Mouse (Mus musculus): ENCODE data around the gene Olfr1502. TPM values are rescaled to one million over a fixed set of nuclear protein-coding genes. Genes with fewer than 3 reads are reported as not detected.

The Olfr1502 gene
- polyA plus RNA-seq, 1 experiment from 2014 or later, result not detected

Other genes with a start within 250 kb of the Olfr1502 start
- not detected in 2 replicates for gene Olfr1487, start 244.4 kb upstream of the Olfr1502 start, polyA plus RNA-seq (2014; fragmentation: Nextera tagmentation; extraction: Ambion mirVana)
- gene Olfr1489, start 230.2 kb upstream of the Olfr1502 start, polyA plus RNA-seq (2014; fragmentation: Nextera tagmentation; extraction: Ambion mirVana), result not detected in 2 replicates
- not detected in 2 replicates for gene Olfr1490, start 210.7 kb upstream of the Olfr1502 start, polyA plus RNA-seq (2014; fragmentation: Nextera tagmentation; extraction: Ambion mirVana)
- not detected in 2 replicates for gene Olfr1491, start 164.5 kb upstream of the Olfr1502 start, polyA plus RNA-seq (2014; fragmentation: Nextera tagmentation; extraction: Ambion mirVana)
- gene Olfr1493-ps1, start 138.5 kb upstream of the Olfr1502 start, polyA plus RNA-seq (2014; fragmentation: Nextera tagmentation; extraction: Ambion mirVana), result not detected in 2 replicates
- gene Olfr1494, start 122.1 kb upstream of the Olfr1502 start, polyA plus RNA-seq (2014; fragmentation: Nextera tagmentation; extraction: Ambion mirVana), result not detected in 2 replicates
- not detected in 2 replicates for gene Olfr1495, start 97.2 kb upstream of the Olfr1502 start, polyA plus RNA-seq (2014; fragmentation: Nextera tagmentation; extraction: Ambion mirVana)
- not detected in 2 replicates for gene Olfr1496, start 83.9 kb upstream of the Olfr1502 start, polyA plus RNA-seq (2014; fragmentation: Nextera tagmentation; extraction: Ambion mirVana)
- not detected in 2 replicates for gene Olfr1497, start 63.6 kb upstream of the Olfr1502 start, polyA plus RNA-seq (2014; fragmentation: Nextera tagmentation; extraction: Ambion mirVana)
- gene Olfr1499, start 42.3 kb upstream of the Olfr1502 start, polyA plus RNA-seq (2014; fragmentation: Nextera tagmentation; extraction: Ambion mirVana), result not detected in 2 replicates
- gene Olfr1500, start 31.3 kb upstream of the Olfr1502 start, polyA plus RNA-seq (2014; fragmentation: Nextera tagmentation; extraction: Ambion mirVana), result not detected in 2 replicates
- gene Olfr1501, start 11.1 kb upstream of the Olfr1502 start, polyA plus RNA-seq (2014; fragmentation: Nextera tagmentation; extraction: Ambion mirVana), result not detected in 2 replicates
- not detected in 2 replicates for gene Olfr1504, start 36.1 kb downstream of the Olfr1502 start, polyA plus RNA-seq (2014; fragmentation: Nextera tagmentation; extraction: Ambion mirVana)
- gene Olfr1505, start 51.7 kb downstream of the Olfr1502 start, polyA plus RNA-seq (2014; fragmentation: Nextera tagmentation; extraction: Ambion mirVana), result not detected in 2 replicates

Measured in hindbrain, embryonic 14.5 days (tissue).